ENCODE assay signal across 8 mouse cellular contexts in the genomic region with DNA sequence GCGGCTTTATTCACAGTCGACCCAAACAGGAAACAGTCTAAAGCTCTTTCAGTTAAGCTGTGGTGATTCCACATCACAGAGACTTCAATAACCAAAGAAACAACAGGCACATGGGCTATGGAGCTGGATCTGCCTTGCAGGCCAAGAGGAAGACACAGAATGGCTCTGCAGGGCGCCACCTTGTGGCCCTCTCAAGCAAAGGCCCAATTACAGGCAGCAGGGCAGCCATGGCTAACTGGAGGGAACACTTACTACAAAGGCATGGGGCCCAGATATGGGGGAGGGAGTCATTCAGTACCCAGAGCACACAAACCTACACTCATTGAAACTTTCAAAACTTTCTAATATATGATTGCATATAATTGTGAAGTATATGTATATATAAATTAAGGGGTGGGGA. TPM values are rescaled to one million over a fixed set of nuclear protein-coding genes. Genes with fewer than 3 reads are reported as not detected.
DNase-seq lines count a peak whose midpoint lies in the region; ATAC-seq lines count a peak whose summit lies in the region.
"Had no signal": no experiment of that assay in that cellular context is flagged by ENCODE, and none has a peak within 500 bp of the region (broad histone marks: within the 10 kb centered on the region; RNA-seq: fewer than 3 reads in every experiment).

No protein-coding gene starts in this region.

- peak; percentile 82 for ATAC-seq in forebrain, embryonic 13.5 days
- peak; percentile 43; the same call in 1 of the 2 replicates for ATAC-seq in hindbrain, embryonic 12.5 days (ENCODE audit: low FRiP score)

- no peak overlapping the region for H3K9ac ChIP-seq in forebrain, embryonic 13.5 days
- no peak overlapping the region for H3K9ac ChIP-seq in hindbrain, embryonic 12.5 days

- H3K4me1 ChIP-seq in forebrain, embryonic 13.5 days: no peaks in the 10 kb centered on the region
- H3K4me1 ChIP-seq in hindbrain, embryonic 12.5 days: no peaks in the 10 kb centered on the region

- DNase-seq in NIH3T3 (ENCODE audit: low read depth): peak; percentile 92
- peak; percentile 87 for DNase-seq in cerebellum, adult 11 months
- DNase-seq in layer of hippocampus, postnatal 25 days (ENCODE audit: extremely low spot score in 1 of 2, low spot score in 1 of 2): peak; percentile 61 to 76
- DNase-seq in mesoderm, embryonic 11.5 days (ENCODE audit: low read depth, low spot score): peak; percentile 86
- DNase-seq in right cerebral cortex, postnatal 25 days: peak; percentile 71

- no peak overlapping the region for H3K4me3 ChIP-seq in forebrain, embryonic 13.5 days
- H3K4me3 ChIP-seq in hindbrain, embryonic 12.5 days: no peak overlapping the region
- H3K4me3 ChIP-seq: megakaryocyte, embryonic 14.5 days had no signal

- H3K27ac ChIP-seq in forebrain, embryonic 13.5 days: no peak overlapping the region
- no peak overlapping the region for H3K27ac ChIP-seq in hindbrain, embryonic 12.5 days

- peaks cover 10% of the 10 kb centered on the region; the same call in 1 of the 2 replicates for H3K27me3 ChIP-seq in forebrain, embryonic 13.5 days
- H3K27me3 ChIP-seq in hindbrain, embryonic 12.5 days: peaks cover 6% of the 10 kb centered on the region

- no peaks in the 10 kb centered on the region for H3K9me3 ChIP-seq in forebrain, embryonic 13.5 days (replicated peaks)
- H3K9me3 ChIP-seq in hindbrain, embryonic 12.5 days (replicated peaks): no peaks in the 10 kb centered on the region
- H3K9me3 ChIP-seq: megakaryocyte, embryonic 14.5 days had no signal

- no peaks in the 10 kb centered on the region for H3K36me3 ChIP-seq in forebrain, embryonic 13.5 days (ENCODE audit: poor library complexity, severe bottlenecking)
- no peaks in the 10 kb centered on the region for H3K36me3 ChIP-seq in hindbrain, embryonic 12.5 days

- 11% methylated on average over 3 of the region's 3 CpGs for WGBS in forebrain, embryonic 13.5 days
- 11% methylated on average over 3 of the region's 3 CpGs for WGBS in hindbrain, embryonic 12.5 days

- no peak overlapping the region for H3K4me2 ChIP-seq in forebrain, embryonic 13.5 days
- no peak overlapping the region for H3K4me2 ChIP-seq in hindbrain, embryonic 12.5 days (replicated peaks)

RNA-seq across cellular contexts. Expression of a gene that starts 7.6 kb away (rescaled TPM):
- polyA plus RNA-seq in forebrain, embryonic 13.5 days (2015; fragmentation: Nextera tagmentation; extraction: Ambion mirVana): 0.71 and 1.4 TPM in 2 replicates
- 0.52 and 0.67 TPM in 2 replicates for polyA plus RNA-seq in hindbrain, embryonic 12.5 days (2016; fragmentation: Nextera tagmentation; extraction: Ambion mirVana)
- under 1 TPM in 1 of 2 experiments, not detected in 1; 0.16 TPM for total RNA-seq in layer of hippocampus, postnatal 25 days (2021)

RNA-seq across cellular contexts. Expression of a gene that starts 11.7 kb away (rescaled TPM):
- polyA plus RNA-seq in forebrain, embryonic 13.5 days (2015; fragmentation: Nextera tagmentation; extraction: Ambion mirVana): 16.6 and 17.5 TPM in 2 replicates
- polyA plus RNA-seq in hindbrain, embryonic 12.5 days (2016; fragmentation: Nextera tagmentation; extraction: Ambion mirVana): 11.9 and 12.9 TPM in 2 replicates
- 10 to 100 TPM; 12.8 to 13.0 TPM for total RNA-seq in layer of hippocampus, postnatal 25 days (2021)

RNA-seq across cellular contexts. Expression of a gene that starts 15.5 kb away (rescaled TPM):
- polyA plus RNA-seq in forebrain, embryonic 13.5 days (2015; fragmentation: Nextera tagmentation; extraction: Ambion mirVana): 18.6 and 20.5 TPM in 2 replicates
- polyA plus RNA-seq in hindbrain, embryonic 12.5 days (2016; fragmentation: Nextera tagmentation; extraction: Ambion mirVana): 31.6 and 34.7 TPM in 2 replicates
- 10 to 100 TPM; 33.9 to 47.9 TPM for total RNA-seq in layer of hippocampus, postnatal 25 days (2021)

RNA-seq across cellular contexts. Expression of a gene that starts 39.1 kb away (rescaled TPM):
- polyA plus RNA-seq in forebrain, embryonic 13.5 days (2015; fragmentation: Nextera tagmentation; extraction: Ambion mirVana): 51.7 and 54.3 TPM in 2 replicates
- polyA plus RNA-seq in hindbrain, embryonic 12.5 days (2016; fragmentation: Nextera tagmentation; extraction: Ambion mirVana): 54.7 and 56.3 TPM in 2 replicates
- 10 to 100 TPM; 40.8 to 49.5 TPM for total RNA-seq in layer of hippocampus, postnatal 25 days (2021)

RNA-seq across cellular contexts. Expression of a gene that starts 55.6 kb away (rescaled TPM):
- polyA plus RNA-seq in forebrain, embryonic 13.5 days (2015; fragmentation: Nextera tagmentation; extraction: Ambion mirVana): 0.25 and 0.46 TPM in 2 replicates
- polyA plus RNA-seq in hindbrain, embryonic 12.5 days (2016; fragmentation: Nextera tagmentation; extraction: Ambion mirVana): 0.10 and 0.41 TPM in 2 replicates
- under 1 TPM; 0.37 to 0.87 TPM for total RNA-seq in layer of hippocampus, postnatal 25 days (2021)
